34 mouse cellular contexts compared by ENCODE assay signal in genomic region chr6:97323951-97324350, GRCm38 (mm10).
"Had no signal": no experiment of that assay in that cellular context is flagged by ENCODE, and none has a peak within 500 bp of the region (broad histone marks: within the 10 kb centered on the region; RNA-seq: fewer than 3 reads in every experiment).

No protein-coding gene starts in this region.

- H3K9ac ChIP-seq: heart, embryonic 12.5 days; heart, embryonic 13.5 days; heart, embryonic 15.5 days; hindbrain, embryonic 12.5 days; hindbrain, embryonic 13.5 days; hindbrain, embryonic 14.5 days; hindbrain, embryonic 15.5 days; intestine, embryonic 15.5 days; kidney, embryonic 15.5 days had no signal

- ATAC-seq: hindbrain, embryonic 16.5 days; hindbrain, postnatal 0 days; inflammation-experienced regulatory T-cells, adult 6 months; intestine, embryonic 15.5 days; intestine, embryonic 16.5 days; intestine, postnatal 0 days had no signal

- H3K27me3 ChIP-seq: heart, embryonic 12.5 days; heart, embryonic 13.5 days; heart, embryonic 15.5 days; hindbrain, embryonic 12.5 days; hindbrain, embryonic 13.5 days; hindbrain, embryonic 15.5 days; intestine, embryonic 15.5 days; kidney, embryonic 15.5 days had no signal

- H3K4me2 ChIP-seq: heart, embryonic 11.5 days; heart, embryonic 12.5 days; heart, embryonic 13.5 days; heart, embryonic 15.5 days; hindbrain, embryonic 12.5 days; hindbrain, embryonic 13.5 days; hindbrain, embryonic 14.5 days; hindbrain, embryonic 15.5 days; intestine, embryonic 15.5 days; kidney, embryonic 15.5 days had no signal

- H3K4me1 ChIP-seq: hindbrain, embryonic 13.5 days; hindbrain, embryonic 15.5 days; intestine, embryonic 15.5 days had no signal

- DNase-seq: heart, postnatal 10 days; heart, postnatal 14 days; heart, postnatal 36 days; heart, postnatal 4 days; kidney, adult 11 months; kidney, adult 18-20 months; kidney, adult 2 months; kidney, adult 8-10 months; kidney, adult 9 months; kidney, postnatal 10 days; kidney, postnatal 14 days; kidney, postnatal 25 days; kidney, postnatal 36 days; kidney, postnatal 4 days; layer of hippocampus, adult 9-11 months; layer of hippocampus, postnatal 36 days had no signal

- H3K4me3 ChIP-seq: heart, embryonic 10.5 days; heart, embryonic 12.5 days; heart, embryonic 13.5 days; heart, embryonic 15.5 days; hindbrain, embryonic 10.5 days; hindbrain, embryonic 12.5 days; hindbrain, embryonic 13.5 days; hindbrain, embryonic 15.5 days; intestine, embryonic 15.5 days; kidney, embryonic 15.5 days had no signal

- H3K9me3 ChIP-seq: heart, embryonic 10.5 days; heart, embryonic 12.5 days; heart, embryonic 13.5 days; heart, embryonic 15.5 days; hindbrain, embryonic 10.5 days; hindbrain, embryonic 12.5 days; hindbrain, embryonic 13.5 days; hindbrain, embryonic 15.5 days; intestine, embryonic 15.5 days; kidney, embryonic 15.5 days had no signal

- H3K36me3 ChIP-seq: hindbrain, embryonic 15.5 days; intestine, embryonic 15.5 days; kidney, embryonic 15.5 days had no signal

- H3K27ac ChIP-seq: heart, embryonic 10.5 days; heart, embryonic 13.5 days; heart, embryonic 15.5 days; hindbrain, embryonic 10.5 days; hindbrain, embryonic 12.5 days; hindbrain, embryonic 13.5 days; hindbrain, embryonic 14.5 days; hindbrain, embryonic 15.5 days; hindbrain, postnatal 0 days; intestine, embryonic 15.5 days; kidney, embryonic 15.5 days; kidney, postnatal 0 days had no signal
